In genomic region chr5:81916667-81917066, GRCm38 (mm10) we compare ENCODE assay signal across 16 mouse cellular contexts.
DNase-seq lines count a peak whose midpoint lies in the region; TF ChIP-seq lines count a peak whose summit lies in the region.
"Had no signal": no experiment of that assay in that cellular context is flagged by ENCODE, and none has a peak within 500 bp of the region (broad histone marks: within the 10 kb centered on the region; RNA-seq: fewer than 3 reads in every experiment).

No protein-coding gene starts in this region.

- H3K4me2 ChIP-seq in myocyte (ENCODE audit: low read depth) = no peak overlapping the region

- H3K79me2 ChIP-seq in myocyte (ENCODE audit: control insufficient read depth, insufficient read depth) = no peaks in the 10 kb centered on the region

- H3ac ChIP-seq in myocyte (ENCODE audit: control insufficient read depth, insufficient read length) = no peak overlapping the region

- H3K27me3 ChIP-seq in myocyte (ENCODE audit: control insufficient read depth, insufficient read depth, insufficient read length) = no peaks in the 10 kb centered on the region
- H3K27me3 ChIP-seq: CH12.LX, Patski had no signal

- no peak for DNase-seq in gastrocnemius, postnatal 25 days
- DNase-seq: adrenal gland, adult 2 months; adrenal gland, adult 8-10 months; adrenal gland, postnatal 10 days; adrenal gland, postnatal 14 days; adrenal gland, postnatal 25 days; adrenal gland, postnatal 36 days; B cell, adult 2 months; cerebellum, adult 11 months; cerebellum, adult 11-12 months; cerebellum, adult 18-20 months; cerebellum, adult 2 months had no signal

- TF ChIP-seq POLR2A in myocyte (IDR thresholded peaks at IDR 0.05; ENCODE audit: insufficient read length, low read depth) = no peak

- H3K4me3 ChIP-seq in myocyte = no peak overlapping the region

- no peaks in the 10 kb centered on the region for H3K36me3 ChIP-seq in myocyte (ENCODE audit: control insufficient read depth, insufficient read depth)
- H3K36me3 ChIP-seq: G1E had no signal

TF ChIP-seq in myocyte, 11 proteins besides CTCF, POLR2A, EP300 and RAD21:
- no peak for TF ChIP-seq USF1 (IDR thresholded peaks at IDR 0.05; ENCODE audit: low read depth)
- no peak for TF ChIP-seq E2F4 (IDR thresholded peaks at IDR 0.05; ENCODE audit: insufficient read depth)
- no peak for TF ChIP-seq SRF (IDR thresholded peaks at IDR 0.05; ENCODE audit: control insufficient read depth, insufficient read length, low read depth)
- TF ChIP-seq CEBPB (IDR thresholded peaks at IDR 0.05; ENCODE audit: insufficient read depth, poor library complexity, severe bottlenecking) = no peak
- TF ChIP-seq TCF3 (IDR thresholded peaks at IDR 0.05; ENCODE audit: insufficient read length, low read depth) = no peak
- peak in 1 of 3 experiments; percentile 76 for TF ChIP-seq MYOG (IDR thresholded peaks at IDR 0.05; ENCODE audit: control insufficient read depth in 1 of 3, insufficient read depth in 1 of 3, insufficient read length in 2 of 3, low read depth in 2 of 3)
- no peak for TF ChIP-seq REST (IDR thresholded peaks at IDR 0.05; ENCODE audit: insufficient read depth, insufficient read length)
- no peak for TF ChIP-seq POLR2AphosphoS2 (IDR thresholded peaks at IDR 0.05; ENCODE audit: insufficient read length, low read depth)
- peak; percentile 62 for TF ChIP-seq TCF12 (IDR thresholded peaks at IDR 0.05; ENCODE audit: insufficient read depth, poor library complexity, severe bottlenecking)
- no peak for TF ChIP-seq MAX (IDR thresholded peaks at IDR 0.05; ENCODE audit: low read depth)
- TF ChIP-seq MYOD1 (IDR thresholded peaks at IDR 0.05; ENCODE audit: control insufficient read depth in 1 of 3, insufficient read length in 2 of 3, low read depth in 2 of 3) = peak; percentile 52 to 55 (median 52)
TF ChIP-seq in myocyte: peak in this region for 3.
